Mouse (Mus musculus) C2C12 (cell line): ENCODE measurements around the gene Tspan9.

Experiments used
- CTCF ChIP-seq: IDR thresholded peaks from one replicate; pipeline ENCODE4 v1.5.1; 2011; ENCODE audit not compliant: control insufficient read depth, insufficient read depth, insufficient read length
- MAX ChIP-seq: IDR thresholded peaks from one replicate; pipeline ENCODE4 v1.6.1; 2011; ENCODE audit warnings: mild to moderate bottlenecking, control low read depth
- MYOD1 ChIP-seq: IDR thresholded peaks from one replicate; pipeline ENCODE4 v1.6.1; 2011; ENCODE audit warnings: low read depth; ENCODE audit not compliant: control insufficient read depth, insufficient read length

DNA sequence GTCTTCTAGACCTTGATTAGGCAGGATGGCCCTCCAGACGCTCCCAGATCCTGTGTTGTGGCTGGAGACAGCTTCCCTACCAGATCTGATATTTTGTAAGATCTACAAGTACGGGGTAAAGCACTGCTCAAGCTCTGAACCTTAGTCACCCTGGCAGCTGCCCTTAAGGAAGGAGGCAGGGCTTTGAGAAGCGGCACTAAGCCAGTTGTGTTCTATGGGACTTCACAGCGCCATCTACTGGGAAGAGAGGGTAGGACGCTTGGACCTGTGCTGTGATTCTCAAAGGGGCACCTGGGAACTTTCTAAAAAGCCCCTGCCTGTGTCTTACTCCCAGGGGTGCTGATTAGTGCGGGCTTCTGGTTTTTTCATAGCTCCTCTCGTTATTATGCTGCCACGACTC is 222.7 kb downstream of the Tspan9 start:
- TF ChIP-seq CTCF (peak; percentile 49), MYOD1 (no peak), MAX (no peak)
